Mouse (Mus musculus) liver, embryonic 15.5 days (tissue): ENCODE measurements around the gene Cbfa2t3. TPM values are rescaled to one million over a fixed set of nuclear protein-coding genes. Genes with fewer than 3 reads are reported as not detected.

Experiments used
- ATAC-seq: fragments of 200-750 bp; cut with Nextera tagmentation; 2 replicates; pipeline ENCODE4 v1.8.0; 2017; ENCODE audit warnings: moderate number of reproducible peaks, mild to moderate bottlenecking, moderate library complexity; ENCODE audit not compliant: insufficient read depth
- H3K27ac ChIP-seq: fragments of 300-500 bp; sonication (generic); replicated peaks from 2 replicates; pipeline ENCODE4 v1.5.1; 2015; ENCODE audit warnings: mild to moderate bottlenecking, inconsistent platforms
- H3K27me3 ChIP-seq: fragments of 300-500 bp; sonication (generic); 2 replicates; pipeline ENCODE4 v1.6.1; 2015; ENCODE audit warnings: mild to moderate bottlenecking, inconsistent platforms
- H3K36me3 ChIP-seq: fragments of 300-500 bp; sonication (generic); replicated peaks from 2 replicates; pipeline ENCODE4 v1.6.1; 2015; ENCODE audit warnings: moderate library complexity, mild to moderate bottlenecking, inconsistent platforms
- H3K4me1 ChIP-seq: fragments of 300-500 bp; sonication (generic); replicated peaks from 2 replicates; pipeline ENCODE4 v1.6.1; 2015; ENCODE audit warnings: inconsistent platforms
- H3K4me2 ChIP-seq: fragments of 300-500 bp; sonication (generic); 2 replicates; pipeline ENCODE4 v1.6.1; 2015; ENCODE audit warnings: moderate library complexity, mild to moderate bottlenecking, inconsistent platforms
- H3K4me3 ChIP-seq: fragments of 300-500 bp; sonication (generic); replicated peaks from 2 replicates; pipeline ENCODE4 v1.5.1; 2015; ENCODE audit warnings: mild to moderate bottlenecking, inconsistent platforms
- H3K9ac ChIP-seq: fragments of 300-500 bp; sonication (generic); 2 replicates; pipeline ENCODE4 v1.6.1; 2015; ENCODE audit warnings: moderate library complexity, mild to moderate bottlenecking, inconsistent platforms
- H3K9me3 ChIP-seq: fragments of 300-500 bp; sonication (generic); replicated peaks from 2 replicates; pipeline ENCODE4 v1.6.1; 2016; ENCODE audit warnings: inconsistent platforms
- WGBS: fragments of 180-500 bp; shearing (Covaris S2); methylation state at CpG from one replicate; pipeline ENCODE4 v1.1.7; 2015; ENCODE audit warnings: mixed read lengths; ENCODE audit not compliant: insufficient replicate concordance; 5-methylcytosine and 5-hydroxymethylcytosine counted together
- polyA plus RNA-seq: library from polyadenylated mRNA; unstranded; fragments of >200 nt; fragmentation: Nextera tagmentation; extraction: Ambion mirVana; gene quantifications from 2 replicates; pipeline ENCODE4 v1.2.1, GENCODE M21; 2015

Cbfa2t3 gene
- polyA plus RNA-seq, 1 experiment from 2014 or later, result 3.5 TPM

GRCm38 (mm10) chr8:122675596-122676420, 23.1 kb downstream of the Cbfa2t3 start:
- H3K36me3 ChIP-seq, result no peaks in the 10 kb centered on the region
- H3K27ac ChIP-seq, result no peak overlapping the region
- no peak overlapping the region for H3K9ac ChIP-seq
- ATAC-seq, result no peak
- H3K4me2 ChIP-seq, result peak overlapping the region; percentile 100; the same call in 1 of the 2 replicates
- WGBS, result 76% methylated on average over 17 of the region's 17 CpGs
- H3K4me1 ChIP-seq, result peaks cover 67% of the 10 kb centered on the region
- peaks cover 78% of the 10 kb centered on the region for H3K27me3 ChIP-seq
- H3K9me3 ChIP-seq, result no peaks in the 10 kb centered on the region
- H3K4me3 ChIP-seq, result no peak overlapping the region

GRCm38 (mm10) chr8:122674999-122675398, 23.9 kb downstream of the Cbfa2t3 start:
- no peak overlapping the region for H3K27ac ChIP-seq
- WGBS, result 53% methylated on average over 7 of the region's 7 CpGs
- H3K9me3 ChIP-seq, result no peaks in the 10 kb centered on the region
- H3K4me1 ChIP-seq, result peaks cover 68% of the 10 kb centered on the region
- H3K4me3 ChIP-seq, result no peak overlapping the region
- H3K9ac ChIP-seq, result no peak overlapping the region
- peaks cover 78% of the 10 kb centered on the region for H3K27me3 ChIP-seq
- ATAC-seq, result no peak
- no peak overlapping the region for H3K4me2 ChIP-seq
- no peaks in the 10 kb centered on the region for H3K36me3 ChIP-seq

GRCm38 (mm10) chr8:122673989-122674388, 24.9 kb downstream of the Cbfa2t3 start:
- WGBS, result 84% methylated on average over 12 of the region's 12 CpGs
- Histone ChIP-seq H3K36me3 (no peaks in the 10 kb centered on the region), H3K9me3 (no peaks in the 10 kb centered on the region), H3K4me2 (no peak overlapping the region), H3K4me1 (peaks cover 61% of the 10 kb centered on the region), H3K27me3 (peaks cover 76% of the 10 kb centered on the region), H3K9ac (no peak overlapping the region), H3K4me3 (no peak overlapping the region), H3K27ac (no peak overlapping the region)
- no peak for ATAC-seq

GRCm38 (mm10) chr8:122671894-122672293, 27.0 kb downstream of the Cbfa2t3 start:
- H3K4me1 ChIP-seq, result peaks cover 59% of the 10 kb centered on the region
- H3K27me3 ChIP-seq, result peaks cover 75% of the 10 kb centered on the region
- H3K9ac ChIP-seq, result no peak overlapping the region
- H3K4me2 ChIP-seq, result no peak overlapping the region
- no peaks in the 10 kb centered on the region for H3K36me3 ChIP-seq
- no peaks in the 10 kb centered on the region for H3K9me3 ChIP-seq
- 55% methylated on average over 6 of the region's 6 CpGs for WGBS
- no peak overlapping the region for H3K27ac ChIP-seq
- ATAC-seq, result no peak
- no peak overlapping the region for H3K4me3 ChIP-seq

- ATAC-seq, result no peak
- no peak overlapping the region for H3K27ac ChIP-seq
- no peak overlapping the region for H3K9ac ChIP-seq
- WGBS, result 74% methylated on average over 3 of the region's 3 CpGs
- H3K4me3 ChIP-seq, result no peak overlapping the region
- no peaks in the 10 kb centered on the region for H3K36me3 ChIP-seq
- H3K9me3 ChIP-seq, result no peaks in the 10 kb centered on the region
- peaks cover 66% of the 10 kb centered on the region for H3K27me3 ChIP-seq
- H3K4me2 ChIP-seq, result no peak overlapping the region
- peaks cover 59% of the 10 kb centered on the region for H3K4me1 ChIP-seq
Observed at GRCm38 (mm10) chr8:122670718-122671117, 28.2 kb downstream of the Cbfa2t3 start.

- peaks cover 60% of the 10 kb centered on the region for H3K4me1 ChIP-seq
- H3K36me3 ChIP-seq, result no peaks in the 10 kb centered on the region
- H3K9ac ChIP-seq, result no peak overlapping the region
- no peak overlapping the region for H3K27ac ChIP-seq
- no peak overlapping the region for H3K4me2 ChIP-seq
- no peak for ATAC-seq
- no peaks in the 10 kb centered on the region for H3K9me3 ChIP-seq
- H3K27me3 ChIP-seq, result peaks cover 59% of the 10 kb centered on the region
- no peak overlapping the region for H3K4me3 ChIP-seq
- WGBS, result 74% methylated on average over 11 of the region's 11 CpGs
Observed at GRCm38 (mm10) chr8:122670001-122670400, 28.9 kb downstream of the Cbfa2t3 start.

- Histone ChIP-seq H3K4me2 (no peak overlapping the region), H3K4me3 (no peak overlapping the region), H3K4me1 (peaks cover 61% of the 10 kb centered on the region), H3K9me3 (no peaks in the 10 kb centered on the region), H3K9ac (no peak overlapping the region), H3K27me3 (peaks cover 57% of the 10 kb centered on the region), H3K27ac (no peak overlapping the region), H3K36me3 (no peaks in the 10 kb centered on the region)
- ATAC-seq, result no peak
- 60% methylated on average over 5 of the region's 5 CpGs for WGBS
Observed at GRCm38 (mm10) chr8:122669370-122669769, 29.5 kb downstream of the Cbfa2t3 start.

- no peaks in the 10 kb centered on the region for H3K9me3 ChIP-seq
- no peaks in the 10 kb centered on the region for H3K36me3 ChIP-seq
- 73% methylated on average over 11 of the region's 11 CpGs for WGBS
- H3K4me2 ChIP-seq, result no peak overlapping the region
- H3K27ac ChIP-seq, result no peak overlapping the region
- no peak for ATAC-seq
- no peak overlapping the region for H3K9ac ChIP-seq
- no peak overlapping the region for H3K4me3 ChIP-seq
- peaks cover 50% of the 10 kb centered on the region for H3K27me3 ChIP-seq
- H3K4me1 ChIP-seq, result peaks cover 68% of the 10 kb centered on the region
Observed at GRCm38 (mm10) chr8:122667854-122668253, 31.1 kb downstream of the Cbfa2t3 start.

GRCm38 (mm10) chr8:122666827-122667226, 32.1 kb downstream of the Cbfa2t3 start:
- H3K36me3 ChIP-seq, result no peaks in the 10 kb centered on the region
- WGBS, result 15% methylated on average over 12 of the region's 12 CpGs
- peak overlapping the region; percentile 65 for H3K4me2 ChIP-seq
- H3K27me3 ChIP-seq, result peaks cover 45% of the 10 kb centered on the region
- H3K4me3 ChIP-seq, result peak overlapping the region; percentile 28
- H3K27ac ChIP-seq, result peak overlapping the region; percentile 53
- H3K9ac ChIP-seq, result 0 out of 2 replicates have a peak overlapping the region, but pooled peaks have one; percentile 8
- peaks cover 68% of the 10 kb centered on the region for H3K4me1 ChIP-seq
- peak; percentile 18; the same call in 1 of the 2 replicates for ATAC-seq
- no peaks in the 10 kb centered on the region for H3K9me3 ChIP-seq

GRCm38 (mm10) chr8:122666338-122666764, 32.6 kb downstream of the Cbfa2t3 start:
- H3K4me3 ChIP-seq, result peak overlapping the region; percentile 28
- peak overlapping the region; percentile 65 for H3K4me2 ChIP-seq

GRCm38 (mm10) chr8:122665667-122666316, 33.1 kb downstream of the Cbfa2t3 start:
- Histone ChIP-seq H3K9ac (0 out of 2 replicates have a peak overlapping the region, but pooled peaks have one; percentile 8), H3K36me3 (no peaks in the 10 kb centered on the region), H3K4me3 (peak overlapping the region; percentile 28), H3K4me2 (peak overlapping the region; percentile 65), H3K27ac (peak overlapping the region; percentile 53; the same call in 1 of the 2 replicates), H3K9me3 (no peaks in the 10 kb centered on the region), H3K27me3 (peaks cover 39% of the 10 kb centered on the region), H3K4me1 (peaks cover 67% of the 10 kb centered on the region)
- 44% methylated on average over 13 of the region's 14 CpGs for WGBS
- ATAC-seq, result no peak

More at GRCm38 (mm10) chr8:122666338-122666764, 32.6 kb downstream of the Cbfa2t3 start:
- Histone ChIP-seq H3K4me1 (peaks cover 68% of the 10 kb centered on the region), H3K9ac (0 out of 2 replicates have a peak overlapping the region, but pooled peaks have one; percentile 8), H3K27me3 (peaks cover 41% of the 10 kb centered on the region), H3K36me3 (no peaks in the 10 kb centered on the region), H3K9me3 (no peaks in the 10 kb centered on the region), H3K27ac (peak overlapping the region; percentile 53)
- ATAC-seq, result peak; percentile 86
- 6% methylated on average over 9 of the region's 9 CpGs for WGBS
